Mouse (Mus musculus) urinary bladder, adult 2 months (tissue): ENCODE results near the gene Lmtk3. TPM values are rescaled to one million over a fixed set of nuclear protein-coding genes. Genes with fewer than 3 reads are reported as not detected.

ENCODE experiments used
- DNase-seq: peaks from one replicate; pipeline ENCODE4 v3.0.0; 2022; ENCODE audit warnings: low spot score
- polyA plus RNA-seq: library from polyadenylated mRNA; depleted of rRNA; stranded (reverse); fragments of >200 nt; gene quantifications from 2 replicates; pipeline ENCODE4 v1.2.3, GENCODE M21; 2012

Lmtk3 gene
- polyA plus RNA-seq, 1 experiment, result 2.5 TPM

- no peak for DNase-seq
Observed at GRCm38 (mm10) chr7:45809276-45810075, 25.9 kb downstream of the Lmtk3 start.

- no peak for DNase-seq
Observed at GRCm38 (mm10) chr7:45812921-45813320, 29.4 kb downstream of the Lmtk3 start.

GRCm38 (mm10) chr7:45813787-45814779 is 30.5 kb downstream of the Lmtk3 start, which contains the start of gene Cyth2:
TSS of gene Cyth2 (minus strand) at chr7:45814581.
- peak; percentile 89 for DNase-seq

GRCm38 (mm10) chr7:45814841-45815240 is 31.3 kb downstream of the Lmtk3 start:
- no peak for DNase-seq

- DNase-seq, result no peak
Observed at GRCm38 (mm10) chr7:45815323-45815983, 31.9 kb downstream of the Lmtk3 start.

GRCm38 (mm10) chr7:45815984-45816351 is 32.4 kb downstream of the Lmtk3 start:
- DNase-seq, result no peak

- no peak for DNase-seq
Observed at GRCm38 (mm10) chr7:45819843-45820242, 36.3 kb downstream of the Lmtk3 start.

GRCm38 (mm10) chr7:45820913-45821312 is 37.4 kb downstream of the Lmtk3 start:
- no peak for DNase-seq

GRCm38 (mm10) chr7:45824598-45824997 is 41.1 kb downstream of the Lmtk3 start, which contains the start of gene Kcnj14:
TSS of gene Kcnj14 (minus strand) at chr7:45824782.
- DNase-seq, result no peak

- no peak for DNase-seq
Observed at GRCm38 (mm10) chr7:45826631-45827030, 43.1 kb downstream of the Lmtk3 start.

GRCm38 (mm10) chr7:45830427-45831127 is 47.0 kb downstream of the Lmtk3 start, which contains the start of gene Grwd1:
TSS of gene Grwd1 (minus strand) at chr7:45830944.
- peak; percentile 67 for DNase-seq

- no peak for DNase-seq
Observed at GRCm38 (mm10) chr7:45831128-45831525, 47.6 kb downstream of the Lmtk3 start.

- DNase-seq, result no peak
Observed at GRCm38 (mm10) chr7:45832428-45832827, 48.9 kb downstream of the Lmtk3 start.

GRCm38 (mm10) chr7:45833148-45833790 is 49.7 kb downstream of the Lmtk3 start:
- no peak for DNase-seq

- no peak for DNase-seq
Observed at GRCm38 (mm10) chr7:45833924-45834323, 50.4 kb downstream of the Lmtk3 start.

GRCm38 (mm10) chr7:45842950-45843744 is 59.6 kb downstream of the Lmtk3 start:
- DNase-seq, result no peak

GRCm38 (mm10) chr7:45848447-45849027 is 65.0 kb downstream of the Lmtk3 start:
- no peak for DNase-seq

GRCm38 (mm10) chr7:45850661-45851060 is 67.1 kb downstream of the Lmtk3 start:
- DNase-seq, result no peak

GRCm38 (mm10) chr7:45853089-45853488 is 69.6 kb downstream of the Lmtk3 start:
- DNase-seq, result no peak
